Mouse (Mus musculus): ENCODE results near the gene Abcc8.
A peak's percentile ranks its signal among the peaks of the same experiment; 100 is the strongest.
"Not testable (repeated sequence)": the region's sequence is repeated elsewhere in the genome, so short reads cannot be mapped to it uniquely, and the experiment has no call there.

Abcc8 gene

GRCm38 (mm10) chr7:46179431-46180275 lies at the start of gene Abcc8:
Gene Abcc8 (minus strand): TSS chr7:46180033.
- DNase-seq: peak; percentile 52

GRCm38 (mm10) chr7:46226936-46227335 lies 47.1 kb upstream of the Abcc8 start:
- no peak for DNase-seq

GRCm38 (mm10) chr7:46226253-46226652 lies 46.4 kb upstream of the Abcc8 start:
- peak; percentile 34 for DNase-seq

- no peak for DNase-seq
Observed at GRCm38 (mm10) chr7:46220591-46221129, 40.8 kb upstream of the Abcc8 start.

GRCm38 (mm10) chr7:46218415-46218814 lies 38.6 kb upstream of the Abcc8 start:
- DNase-seq: no peak

- no peak for DNase-seq
Observed at GRCm38 (mm10) chr7:46216481-46216880, 36.6 kb upstream of the Abcc8 start.

GRCm38 (mm10) chr7:46210276-46210675 lies 30.4 kb upstream of the Abcc8 start:
- no peak for DNase-seq

GRCm38 (mm10) chr7:46208131-46208530 lies 28.3 kb upstream of the Abcc8 start:
- peak; percentile 17 for DNase-seq

GRCm38 (mm10) chr7:46204775-46205174 lies 24.9 kb upstream of the Abcc8 start:
- DNase-seq: no peak

- DNase-seq: peak; percentile 34
Observed at GRCm38 (mm10) chr7:46204046-46204471, 24.2 kb upstream of the Abcc8 start.

GRCm38 (mm10) chr7:46201649-46202048 lies 21.8 kb upstream of the Abcc8 start:
- DNase-seq: no peak

GRCm38 (mm10) chr7:46200021-46200420 lies 20.2 kb upstream of the Abcc8 start:
- no peak for DNase-seq

GRCm38 (mm10) chr7:46195356-46195755 lies 15.5 kb upstream of the Abcc8 start:
- no peak for DNase-seq

- DNase-seq: no peak
Observed at GRCm38 (mm10) chr7:46184232-46184631, 4.4 kb upstream of the Abcc8 start.

GRCm38 (mm10) chr7:46181590-46181989 lies 1.8 kb upstream of the Abcc8 start:
- peak; percentile 45 for DNase-seq

- DNase-seq: not testable (repeated sequence)
Observed at GRCm38 (mm10) chr7:46168980-46169379, 10.9 kb downstream of the Abcc8 start.

- DNase-seq: no peak
Observed at GRCm38 (mm10) chr7:46168402-46168801, 11.4 kb downstream of the Abcc8 start.

- no peak for DNase-seq
Observed at GRCm38 (mm10) chr7:46167901-46168300, 11.9 kb downstream of the Abcc8 start.

GRCm38 (mm10) chr7:46165876-46166275 lies 14.0 kb downstream of the Abcc8 start:
- no peak for DNase-seq

GRCm38 (mm10) chr7:46162731-46163130 lies 17.1 kb downstream of the Abcc8 start:
- DNase-seq: peak; percentile 44

- no peak for DNase-seq
Observed at GRCm38 (mm10) chr7:46162132-46162727, 17.6 kb downstream of the Abcc8 start.

- DNase-seq: no peak
Observed at GRCm38 (mm10) chr7:46161615-46162014, 18.2 kb downstream of the Abcc8 start.

GRCm38 (mm10) chr7:46157746-46158145 lies 22.1 kb downstream of the Abcc8 start:
- no peak for DNase-seq
